Mouse (Mus musculus) liver, postnatal 0 days (tissue): Measurements from ENCODE around the gene Mrm3. TPM values are rescaled to one million over a fixed set of nuclear protein-coding genes. Genes with fewer than 3 reads are reported as not detected.
A peak's percentile ranks its signal among the peaks of the same experiment; 100 is the strongest.

Source experiments
- ATAC-seq: fragments of 200-750 bp; cut with Nextera tagmentation; 2 replicates; pipeline ENCODE4 v1.8.0; 2017; ENCODE audit warnings: mild to moderate bottlenecking, moderate library complexity
- DNase-seq: peaks from one replicate; pipeline ENCODE4 v3.0.0-alpha.2; 2016
- H3K27ac ChIP-seq: fragments of 300-500 bp; sonication (generic); 2 replicates; pipeline ENCODE4 v1.5.1; 2014; ENCODE audit warnings: antibody characterized with exemption, moderate library complexity, mild to moderate bottlenecking, low read depth
- H3K27me3 ChIP-seq: fragments of 300-500 bp; sonication (generic); 2 replicates; pipeline ENCODE4 v1.6.1; 2014; ENCODE audit warnings: low read length, control low read depth, mixed read lengths; ENCODE audit not compliant: insufficient read depth
- H3K36me3 ChIP-seq: fragments of 300-500 bp; sonication (generic); replicated peaks from 2 replicates; pipeline ENCODE4 v1.6.1; 2014; ENCODE audit warnings: mild to moderate bottlenecking, control low read depth, low read length, moderate library complexity, mixed read lengths; ENCODE audit not compliant: insufficient read depth
- H3K4me1 ChIP-seq: fragments of 300-500 bp; sonication (generic); 2 replicates; pipeline ENCODE4 v1.6.1; 2014; ENCODE audit warnings: antibody characterized with exemption, mild to moderate bottlenecking, control low read depth; ENCODE audit not compliant: insufficient read depth
- H3K4me2 ChIP-seq: fragments of 300-500 bp; sonication (generic); 2 replicates; pipeline ENCODE4 v1.6.1; 2014; ENCODE audit warnings: low read depth, mild to moderate bottlenecking, low read length, moderate library complexity, mixed read lengths
- H3K4me3 ChIP-seq: fragments of 300-500 bp; sonication (generic); 2 replicates; pipeline ENCODE4 v1.5.1; 2014; ENCODE audit warnings: low read depth, low read length
- H3K9ac ChIP-seq: fragments of 300-500 bp; sonication (generic); replicated peaks from 2 replicates; pipeline ENCODE4 v1.6.1; 2014; ENCODE audit warnings: mild to moderate bottlenecking, moderate library complexity
- H3K9me3 ChIP-seq: fragments of 300-500 bp; sonication (generic); 2 replicates; pipeline ENCODE4 v1.6.1; 2016; ENCODE audit warnings: mild to moderate bottlenecking, control low read depth, low read length, mixed read lengths
- CTCF ChIP-seq: sonication (generic); IDR thresholded peaks from 2 replicates; pipeline ENCODE4 v1.5.1; 2016; ENCODE audit warnings: antibody characterized with exemption, low read depth
- EP300 ChIP-seq: IDR thresholded peaks from 2 replicates; pipeline ENCODE4 v1.6.1; 2016; ENCODE audit warnings: antibody characterized with exemption, low read depth, mild to moderate bottlenecking
- WGBS: fragments of 180-500 bp; shearing (Covaris S2); extraction: QIAGEN DNeasy Blood & Tissue Kit; methylation state at CpG from one replicate; pipeline ENCODE4 v1.1.7; 2014; ENCODE audit not compliant: insufficient replicate concordance; 5-methylcytosine and 5-hydroxymethylcytosine counted together
- polyA plus RNA-seq: library from polyadenylated mRNA; unstranded; fragments of >200 nt; fragmentation: Nextera tagmentation; extraction: Ambion mirVana; gene quantifications from 2 replicates; pipeline ENCODE4 v1.2.1, GENCODE M21; 2015

Gene Mrm3
- polyA plus RNA-seq, 1 experiment from 2014 or later, result 14.8 TPM

- H3K4me1 ChIP-seq, result no peaks in the 10 kb centered on the region
- no peaks in the 10 kb centered on the region for H3K27me3 ChIP-seq
- H3K9ac ChIP-seq, result no peak overlapping the region
- DNase-seq (no peak), ATAC-seq (no peak)
- H3K36me3 ChIP-seq, result peaks cover under 1% of the 10 kb centered on the region; the same call in 1 of the 2 replicates
- no peak for TF ChIP-seq CTCF
- no peak overlapping the region for H3K27ac ChIP-seq
- WGBS, result 57% methylated on average over 5 of the region's 5 CpGs
- no peaks in the 10 kb centered on the region for H3K9me3 ChIP-seq
- no peak overlapping the region for H3K4me3 ChIP-seq
- no peak overlapping the region for H3K4me2 ChIP-seq
Observed at GRCm38 (mm10) chr11:76256129-76256528, 12.6 kb downstream of the Mrm3 start.

- ATAC-seq (no peak), DNase-seq (no peak)
- H3K4me3 ChIP-seq, result no peak overlapping the region
- H3K27ac ChIP-seq, result no peak overlapping the region
- no peak overlapping the region for H3K4me2 ChIP-seq
- TF ChIP-seq CTCF, result no peak
- no peak for TF ChIP-seq EP300
- no peaks in the 10 kb centered on the region for H3K36me3 ChIP-seq
- 77% methylated on average over 4 of the region's 4 CpGs for WGBS
- H3K9ac ChIP-seq, result no peak overlapping the region
- no peaks in the 10 kb centered on the region for H3K27me3 ChIP-seq
- H3K9me3 ChIP-seq, result no peaks in the 10 kb centered on the region
- H3K4me1 ChIP-seq, result no peaks in the 10 kb centered on the region
Observed at GRCm38 (mm10) chr11:76257386-76257785, 13.9 kb downstream of the Mrm3 start.

- H3K27me3 ChIP-seq, result no peaks in the 10 kb centered on the region
- no peak overlapping the region for H3K4me2 ChIP-seq
- no peak overlapping the region for H3K4me3 ChIP-seq
- H3K36me3 ChIP-seq, result no peaks in the 10 kb centered on the region
- 83% methylated on average over 6 of the region's 6 CpGs for WGBS
- H3K27ac ChIP-seq, result no peak overlapping the region
- no peak for ATAC-seq
- DNase-seq, result no peak
- no peak overlapping the region for H3K9ac ChIP-seq
- no peaks in the 10 kb centered on the region for H3K9me3 ChIP-seq
- no peaks in the 10 kb centered on the region for H3K4me1 ChIP-seq
- TF ChIP-seq CTCF (no peak), EP300 (no peak)
Observed at GRCm38 (mm10) chr11:76258511-76258910, 15.0 kb downstream of the Mrm3 start.

GRCm38 (mm10) chr11:76260208-76261050 is 16.9 kb downstream of the Mrm3 start:
- Histone ChIP-seq H3K9me3 (no peaks in the 10 kb centered on the region), H3K4me3 (no peak overlapping the region), H3K4me1 (no peaks in the 10 kb centered on the region), H3K4me2 (no peak overlapping the region), H3K27me3 (no peaks in the 10 kb centered on the region), H3K36me3 (no peaks in the 10 kb centered on the region), H3K27ac (no peak overlapping the region), H3K9ac (no peak overlapping the region)
- TF ChIP-seq EP300, result no peak
- no peak for TF ChIP-seq CTCF
- WGBS, result 72% methylated on average over 10 of the region's 10 CpGs
- no peak for DNase-seq
- ATAC-seq, result no peak

GRCm38 (mm10) chr11:76261224-76261623 is 17.7 kb downstream of the Mrm3 start:
- no peaks in the 10 kb centered on the region for H3K9me3 ChIP-seq
- no peaks in the 10 kb centered on the region for H3K4me1 ChIP-seq
- TF ChIP-seq EP300, result no peak
- no peak for TF ChIP-seq CTCF
- H3K4me2 ChIP-seq, result peak overlapping the region; percentile 32; the same call in 1 of the 2 replicates
- no peak overlapping the region for H3K9ac ChIP-seq
- H3K27ac ChIP-seq, result peak overlapping the region; percentile 67
- no peaks in the 10 kb centered on the region for H3K36me3 ChIP-seq
- DNase-seq, result peak; percentile 29
- 29% methylated on average over 12 of the region's 12 CpGs for WGBS
- no peak overlapping the region for H3K4me3 ChIP-seq
- ATAC-seq, result peak; percentile 31; the same call in 1 of the 2 replicates
- no peaks in the 10 kb centered on the region for H3K27me3 ChIP-seq

GRCm38 (mm10) chr11:76262611-76263351 is 19.3 kb downstream of the Mrm3 start:
- ATAC-seq (no peak), DNase-seq (no peak)
- no peak overlapping the region for H3K4me2 ChIP-seq
- WGBS, result 63% methylated on average over 19 of the region's 19 CpGs
- H3K4me3 ChIP-seq, result no peak overlapping the region
- TF ChIP-seq EP300 (no peak), CTCF (no peak)
- no peaks in the 10 kb centered on the region for H3K36me3 ChIP-seq
- H3K4me1 ChIP-seq, result no peaks in the 10 kb centered on the region
- H3K9ac ChIP-seq, result no peak overlapping the region
- no peak overlapping the region for H3K27ac ChIP-seq
- H3K9me3 ChIP-seq, result no peaks in the 10 kb centered on the region
- no peaks in the 10 kb centered on the region for H3K27me3 ChIP-seq
